Mouse (Mus musculus): Measurements from ENCODE around the gene Myt1l. TPM values are rescaled to one million over a fixed set of nuclear protein-coding genes. Genes with fewer than 3 reads are reported as not detected.

Myt1l gene
- polyA plus RNA-seq, 1 experiment from 2014 or later: not detected

DNA sequence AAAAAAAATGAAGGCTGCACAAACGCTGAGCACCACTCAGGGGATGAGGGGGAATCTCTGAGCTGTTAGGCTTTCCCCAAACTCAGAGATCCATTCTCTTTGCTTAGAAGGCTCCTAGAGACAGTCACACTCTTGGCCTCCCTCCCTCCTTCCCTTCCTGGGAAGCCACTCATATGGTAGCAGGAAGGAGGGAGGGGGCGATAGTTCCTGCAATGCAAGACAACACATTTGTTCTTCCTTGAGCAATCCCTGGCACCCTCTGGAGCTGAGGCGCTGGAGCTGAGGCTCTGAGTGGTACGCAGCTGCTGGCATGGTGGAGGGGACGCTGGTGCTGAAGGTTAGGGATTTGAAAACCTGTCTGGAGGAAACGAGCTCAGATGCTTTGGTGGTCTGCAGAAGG, 28.7 kb downstream of the Myt1l start:
- Histone ChIP-seq H3K9ac (replicated peaks; ENCODE audit: low read depth) (no peak overlapping the region), H3K4me2 (replicated peaks; ENCODE audit: low read depth, low read length) (no peak overlapping the region), H3K4me3 (ENCODE audit: low read depth, low read length) (no peak overlapping the region), H3K4me1 (ENCODE audit: insufficient read depth, low read depth, low read length) (no peaks in the 10 kb centered on the region), H3K27ac (ENCODE audit: low read length) (no peak overlapping the region), H3K36me3 (ENCODE audit: insufficient read depth, low read length) (no peaks in the 10 kb centered on the region), H3K9me3 (ENCODE audit: low read length) (no peaks in the 10 kb centered on the region), H3K27me3 (replicated peaks; ENCODE audit: insufficient read depth, low read length) (no peaks in the 10 kb centered on the region)
- ATAC-seq (no peak), DNase-seq (ENCODE audit: low spot score) (no peak)
- 42% methylated on average over 6 of the region's 6 CpGs for WGBS
- TF ChIP-seq CTCF (IDR thresholded peaks at IDR 0.05): no peak
- TF ChIP-seq EP300 (IDR thresholded peaks at IDR 0.05): no peak

- no peak for TF ChIP-seq EP300 (IDR thresholded peaks at IDR 0.05)
- TF ChIP-seq CTCF (IDR thresholded peaks at IDR 0.05): no peak
- Histone ChIP-seq H3K4me2 (replicated peaks; ENCODE audit: low read depth, low read length) (no peak overlapping the region), H3K4me1 (ENCODE audit: insufficient read depth, low read depth, low read length) (no peaks in the 10 kb centered on the region), H3K4me3 (ENCODE audit: low read depth, low read length) (no peak overlapping the region), H3K27me3 (replicated peaks; ENCODE audit: insufficient read depth, low read length) (no peaks in the 10 kb centered on the region), H3K27ac (ENCODE audit: low read length) (no peak overlapping the region), H3K9me3 (ENCODE audit: low read length) (no peaks in the 10 kb centered on the region), H3K9ac (replicated peaks; ENCODE audit: low read depth) (no peak overlapping the region), H3K36me3 (ENCODE audit: insufficient read depth, low read length) (no peaks in the 10 kb centered on the region)
- no peak for DNase-seq (ENCODE audit: low spot score)
- WGBS: 84% methylated on average over 5 of the region's 5 CpGs
- no peak for ATAC-seq
These were observed 31.6 kb downstream of the Myt1l start for GRCm38 (mm10) chr12:29559769-29560168.

GRCm38 (mm10) chr12:29561222-29561621, 33.0 kb downstream of the Myt1l start:
- no peak for TF ChIP-seq EP300 (IDR thresholded peaks at IDR 0.05)
- TF ChIP-seq CTCF (IDR thresholded peaks at IDR 0.05): no peak
- Histone ChIP-seq H3K27ac (ENCODE audit: low read length) (no peak overlapping the region), H3K9ac (replicated peaks; ENCODE audit: low read depth) (no peak overlapping the region), H3K9me3 (ENCODE audit: low read length) (no peaks in the 10 kb centered on the region), H3K4me3 (ENCODE audit: low read depth, low read length) (no peak overlapping the region), H3K36me3 (ENCODE audit: insufficient read depth, low read length) (no peaks in the 10 kb centered on the region), H3K4me1 (ENCODE audit: insufficient read depth, low read depth, low read length) (no peaks in the 10 kb centered on the region), H3K4me2 (replicated peaks; ENCODE audit: low read depth, low read length) (no peak overlapping the region), H3K27me3 (replicated peaks; ENCODE audit: insufficient read depth, low read length) (no peaks in the 10 kb centered on the region)
- 76% methylated on average over 2 of the region's 2 CpGs for WGBS
- no peak for ATAC-seq
- no peak for DNase-seq (ENCODE audit: low spot score)

DNA sequence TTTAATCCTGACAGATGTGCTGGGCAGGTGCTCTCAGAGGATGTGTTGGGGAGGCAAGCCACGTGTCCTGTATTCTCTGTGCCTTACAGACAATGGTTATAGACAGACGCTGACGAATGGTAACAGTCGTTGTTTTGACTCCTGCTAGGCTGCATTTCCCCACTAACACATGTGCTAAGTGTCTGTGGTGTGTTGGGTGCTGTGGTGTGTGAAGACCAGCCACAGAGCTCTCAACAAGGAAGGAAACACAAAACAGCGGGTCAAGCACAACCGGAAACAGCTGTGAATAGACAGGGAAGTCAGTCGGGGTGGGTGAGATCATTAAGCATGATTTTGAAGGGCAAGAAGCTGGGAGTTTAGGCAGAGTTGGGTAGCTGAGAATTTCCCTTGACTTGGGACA, 41.1 kb downstream of the Myt1l start:
- Histone ChIP-seq H3K9me3 (ENCODE audit: low read length) (no peaks in the 10 kb centered on the region), H3K4me3 (ENCODE audit: low read depth, low read length) (no peak overlapping the region)

DNA sequence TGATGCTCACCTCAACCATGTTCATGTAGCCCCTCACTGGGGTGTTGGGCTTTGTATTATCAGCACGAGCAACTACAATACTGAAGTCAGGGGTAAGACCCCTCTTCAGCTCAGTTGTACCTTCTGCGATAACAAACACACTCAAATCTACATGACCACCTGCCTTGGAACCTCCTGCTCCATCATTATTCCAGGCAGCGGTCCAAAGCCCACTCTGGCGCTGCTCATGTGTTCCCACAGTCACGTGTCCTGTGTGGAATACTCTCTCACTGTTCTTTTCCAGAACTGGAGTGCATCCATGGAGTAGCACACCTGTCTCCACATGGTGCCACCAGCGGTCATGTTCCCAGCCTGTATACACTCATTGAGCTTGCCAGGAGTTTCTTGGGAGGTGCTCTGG, 42.2 kb downstream of the Myt1l start:
- H3K27ac ChIP-seq (ENCODE audit: low read length): no peak overlapping the region
- no peak for ATAC-seq
- WGBS: 81% methylated on average over 6 of the region's 6 CpGs

More for the DNA sequence above, 41.1 kb downstream of the Myt1l start:
- no peak overlapping the region for H3K4me2 ChIP-seq (replicated peaks; ENCODE audit: low read depth, low read length)
- no peaks in the 10 kb centered on the region for H3K36me3 ChIP-seq (ENCODE audit: insufficient read depth, low read length)
- no peak overlapping the region for H3K27ac ChIP-seq (ENCODE audit: low read length)
- TF ChIP-seq EP300 (IDR thresholded peaks at IDR 0.05): no peak
- TF ChIP-seq CTCF (IDR thresholded peaks at IDR 0.05): no peak
- no peaks in the 10 kb centered on the region for H3K27me3 ChIP-seq (replicated peaks; ENCODE audit: insufficient read depth, low read length)
- DNase-seq (ENCODE audit: low spot score): no peak
- no peak overlapping the region for H3K9ac ChIP-seq (replicated peaks; ENCODE audit: low read depth)
- 62% methylated on average over 7 of the region's 7 CpGs for WGBS
- ATAC-seq: no peak
- no peaks in the 10 kb centered on the region for H3K4me1 ChIP-seq (ENCODE audit: insufficient read depth, low read depth, low read length)

GRCm38 (mm10) chr12:29571613-29572012, 43.4 kb downstream of the Myt1l start:
- H3K9me3 ChIP-seq (ENCODE audit: low read length): no peaks in the 10 kb centered on the region
- DNase-seq (ENCODE audit: low spot score) (no peak), ATAC-seq (no peak)
- no peak overlapping the region for H3K9ac ChIP-seq (replicated peaks; ENCODE audit: low read depth)
- H3K27ac ChIP-seq (ENCODE audit: low read length): no peak overlapping the region
- no peaks in the 10 kb centered on the region for H3K4me1 ChIP-seq (ENCODE audit: insufficient read depth, low read depth, low read length)
- H3K4me2 ChIP-seq (replicated peaks; ENCODE audit: low read depth, low read length): no peak overlapping the region
- no peaks in the 10 kb centered on the region for H3K36me3 ChIP-seq (ENCODE audit: insufficient read depth, low read length)
- WGBS: 80% methylated on average over 5 of the region's 5 CpGs
- no peaks in the 10 kb centered on the region for H3K27me3 ChIP-seq (replicated peaks; ENCODE audit: insufficient read depth, low read length)
- TF ChIP-seq CTCF (IDR thresholded peaks at IDR 0.05) (no peak), EP300 (IDR thresholded peaks at IDR 0.05) (no peak)
- no peak overlapping the region for H3K4me3 ChIP-seq (ENCODE audit: low read depth, low read length)

More for the DNA sequence above, 42.2 kb downstream of the Myt1l start:
- TF ChIP-seq EP300 (IDR thresholded peaks at IDR 0.05) (no peak), CTCF (IDR thresholded peaks at IDR 0.05) (no peak)
- no peaks in the 10 kb centered on the region for H3K36me3 ChIP-seq (ENCODE audit: insufficient read depth, low read length)
- H3K4me3 ChIP-seq (ENCODE audit: low read depth, low read length): no peak overlapping the region
- H3K9ac ChIP-seq (replicated peaks; ENCODE audit: low read depth): no peak overlapping the region
- no peak for DNase-seq (ENCODE audit: low spot score)
- H3K4me1 ChIP-seq (ENCODE audit: insufficient read depth, low read depth, low read length): no peaks in the 10 kb centered on the region
- H3K9me3 ChIP-seq (ENCODE audit: low read length): no peaks in the 10 kb centered on the region
- H3K27me3 ChIP-seq (replicated peaks; ENCODE audit: insufficient read depth, low read length): no peaks in the 10 kb centered on the region
- H3K4me2 ChIP-seq (replicated peaks; ENCODE audit: low read depth, low read length): no peak overlapping the region

- no peaks in the 10 kb centered on the region for H3K4me1 ChIP-seq (ENCODE audit: insufficient read depth, low read depth, low read length)
- no peak overlapping the region for H3K9ac ChIP-seq (replicated peaks; ENCODE audit: low read depth)
- no peaks in the 10 kb centered on the region for H3K36me3 ChIP-seq (ENCODE audit: insufficient read depth, low read length)
- ATAC-seq: no peak
- no peak overlapping the region for H3K27ac ChIP-seq (ENCODE audit: low read length)
- 70% methylated on average over 1 of the region's 1 CpGs for WGBS
- no peaks in the 10 kb centered on the region for H3K9me3 ChIP-seq (ENCODE audit: low read length)
- H3K27me3 ChIP-seq (replicated peaks; ENCODE audit: insufficient read depth, low read length): no peaks in the 10 kb centered on the region
- TF ChIP-seq CTCF (IDR thresholded peaks at IDR 0.05) (no peak), EP300 (IDR thresholded peaks at IDR 0.05) (no peak)
- DNase-seq (ENCODE audit: low spot score): no peak
- no peak overlapping the region for H3K4me2 ChIP-seq (replicated peaks; ENCODE audit: low read depth, low read length)
- no peak overlapping the region for H3K4me3 ChIP-seq (ENCODE audit: low read depth, low read length)
These were observed 65.6 kb downstream of the Myt1l start for GRCm38 (mm10) chr12:29593787-29594186.

All from lung, postnatal 0 days (tissue).